Mouse (Mus musculus): ENCODE measurements around the gene Hint3. TPM values are rescaled to one million over a fixed set of nuclear protein-coding genes. Genes with fewer than 3 reads are reported as not detected.

Hint3 gene
- polyA plus RNA-seq, 1 experiment from 2014 or later, result 39.5 TPM

- Histone ChIP-seq H3K9ac (replicated peaks) (no peak overlapping the region), H3K27ac (ENCODE audit: low read depth) (no peak overlapping the region), H3K4me3 (ENCODE audit: low read depth, low read length) (no peak overlapping the region), H3K27me3 (ENCODE audit: insufficient read depth, low read length) (no peaks in the 10 kb centered on the region), H3K4me2 (ENCODE audit: low read depth, low read length) (no peak overlapping the region), H3K36me3 (replicated peaks; ENCODE audit: insufficient read depth, low read length) (no peaks in the 10 kb centered on the region), H3K9me3 (ENCODE audit: low read length) (no peaks in the 10 kb centered on the region), H3K4me1 (ENCODE audit: insufficient read depth) (peaks cover 3% of the 10 kb centered on the region; the same call in 1 of the 2 replicates)
- TF ChIP-seq EP300 (IDR thresholded peaks at IDR 0.05; ENCODE audit: low read depth), result no peak
- no peak for TF ChIP-seq CTCF (IDR thresholded peaks at IDR 0.05; ENCODE audit: low read depth)
- WGBS (ENCODE audit: insufficient replicate concordance), result 70% methylated on average over 5 of the region's 5 CpGs
- DNase-seq (no peak), ATAC-seq (no peak)
These were observed 5.0 kb downstream of the Hint3 start for GRCm38 (mm10) chr10:30624161-30625019.

DNA sequence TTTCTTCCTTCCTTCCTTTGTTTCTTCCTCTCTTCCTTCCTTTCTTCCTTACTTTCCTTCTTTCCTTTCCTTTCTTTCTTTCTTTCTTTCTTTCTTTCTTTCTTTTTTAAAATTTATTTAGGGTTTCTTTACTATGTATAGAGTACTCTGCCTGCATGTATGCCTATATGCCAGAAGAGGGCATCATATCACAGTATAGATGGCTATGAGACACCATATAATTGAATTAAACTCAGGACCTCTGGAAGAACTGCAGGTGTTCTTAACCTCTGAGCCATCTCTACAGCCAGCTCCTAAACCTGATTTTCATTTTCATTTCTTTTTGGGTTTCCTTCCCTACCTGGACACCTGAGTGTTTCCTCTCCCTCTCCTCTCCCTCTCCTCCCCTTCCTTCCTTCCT lies 6.5 kb downstream of the Hint3 start:
- Histone ChIP-seq H3K9me3 (ENCODE audit: low read length) (no peaks in the 10 kb centered on the region), H3K4me3 (ENCODE audit: low read depth, low read length) (no peak overlapping the region), H3K4me1 (ENCODE audit: insufficient read depth) (peaks cover 4% of the 10 kb centered on the region; the same call in 1 of the 2 replicates), H3K4me2 (ENCODE audit: low read depth, low read length) (no peak overlapping the region), H3K27ac (ENCODE audit: low read depth) (no peak overlapping the region), H3K36me3 (replicated peaks; ENCODE audit: insufficient read depth, low read length) (no peaks in the 10 kb centered on the region), H3K9ac (replicated peaks) (no peak overlapping the region), H3K27me3 (ENCODE audit: insufficient read depth, low read length) (no peaks in the 10 kb centered on the region)
- ATAC-seq, result no peak
- TF ChIP-seq CTCF (IDR thresholded peaks at IDR 0.05; ENCODE audit: low read depth), result peak; percentile 55
- no peak for TF ChIP-seq EP300 (IDR thresholded peaks at IDR 0.05; ENCODE audit: low read depth)
- DNase-seq, result no peak

DNA sequence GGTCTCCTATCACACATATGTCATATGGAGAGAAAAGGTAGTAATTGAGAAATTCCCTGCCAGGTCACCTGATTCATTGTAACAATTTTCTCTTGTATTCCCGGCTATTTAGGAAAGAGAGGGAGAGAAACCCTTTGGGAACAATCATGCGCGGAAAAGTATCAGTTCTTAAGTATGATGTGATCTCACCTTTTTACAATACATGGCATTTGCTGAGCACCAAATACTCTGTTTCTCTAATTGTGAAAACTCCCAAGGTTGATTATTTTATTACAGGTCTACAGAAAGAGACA lies 10.6 kb downstream of the Hint3 start:
- DNase-seq (no peak), ATAC-seq (no peak)
- Histone ChIP-seq H3K4me2 (ENCODE audit: low read depth, low read length) (peak overlapping the region; percentile 72), H3K4me3 (ENCODE audit: low read depth, low read length) (peak overlapping the region; percentile 71), H3K27ac (ENCODE audit: low read depth) (peak overlapping the region; percentile 98), H3K4me1 (ENCODE audit: insufficient read depth) (peaks cover 7% of the 10 kb centered on the region; the same call in 1 of the 2 replicates), H3K36me3 (replicated peaks; ENCODE audit: insufficient read depth, low read length) (no peaks in the 10 kb centered on the region), H3K9ac (replicated peaks) (peak overlapping the region; percentile 75), H3K9me3 (ENCODE audit: low read length) (no peaks in the 10 kb centered on the region), H3K27me3 (ENCODE audit: insufficient read depth, low read length) (no peaks in the 10 kb centered on the region)
- TF ChIP-seq CTCF (IDR thresholded peaks at IDR 0.05; ENCODE audit: low read depth), result no peak
- TF ChIP-seq EP300 (IDR thresholded peaks at IDR 0.05; ENCODE audit: low read depth), result no peak
- 50% methylated on average over 3 of the region's 3 CpGs for WGBS (ENCODE audit: insufficient replicate concordance)

- Histone ChIP-seq H3K9ac (replicated peaks) (peak overlapping the region; percentile 75), H3K27me3 (ENCODE audit: insufficient read depth, low read length) (no peaks in the 10 kb centered on the region), H3K9me3 (ENCODE audit: low read length) (no peaks in the 10 kb centered on the region), H3K27ac (ENCODE audit: low read depth) (peak overlapping the region; percentile 98), H3K36me3 (replicated peaks; ENCODE audit: insufficient read depth, low read length) (0 out of 2 replicates have a peak, but pooled peaks cover 1% of the 10 kb centered on the region), H3K4me3 (ENCODE audit: low read depth, low read length) (peak overlapping the region; percentile 71), H3K4me1 (ENCODE audit: insufficient read depth) (peaks cover 7% of the 10 kb centered on the region; the same call in 1 of the 2 replicates), H3K4me2 (ENCODE audit: low read depth, low read length) (peak overlapping the region; percentile 72)
- TF ChIP-seq EP300 (IDR thresholded peaks at IDR 0.05; ENCODE audit: low read depth), result peak; percentile 70
- TF ChIP-seq CTCF (IDR thresholded peaks at IDR 0.05; ENCODE audit: low read depth), result peak; percentile 56
- peak; percentile 98 for DNase-seq
- peak; percentile 100 for ATAC-seq
- WGBS (ENCODE audit: insufficient replicate concordance), result under 1% methylated on average over 49 of the region's 49 CpGs
These were observed 11.1 kb downstream of the Hint3 start for GRCm38 (mm10) chr10:30618091-30618917.

- no peak for TF ChIP-seq EP300 (IDR thresholded peaks at IDR 0.05; ENCODE audit: low read depth)
- TF ChIP-seq CTCF (IDR thresholded peaks at IDR 0.05; ENCODE audit: low read depth), result no peak
- 80% methylated on average over 4 of the region's 4 CpGs for WGBS (ENCODE audit: insufficient replicate concordance)
- ATAC-seq (no peak), DNase-seq (no peak)
- Histone ChIP-seq H3K4me2 (ENCODE audit: low read depth, low read length) (no peak overlapping the region), H3K27me3 (ENCODE audit: insufficient read depth, low read length) (no peaks in the 10 kb centered on the region), H3K4me1 (ENCODE audit: insufficient read depth) (0 out of 2 replicates have a peak, but pooled peaks cover 3% of the 10 kb centered on the region), H3K4me3 (ENCODE audit: low read depth, low read length) (no peak overlapping the region), H3K9ac (replicated peaks) (no peak overlapping the region), H3K36me3 (replicated peaks; ENCODE audit: insufficient read depth, low read length) (peaks cover 18% of the 10 kb centered on the region), H3K27ac (ENCODE audit: low read depth) (no peak overlapping the region), H3K9me3 (ENCODE audit: low read length) (no peaks in the 10 kb centered on the region)
These were observed 16.4 kb downstream of the Hint3 start for GRCm38 (mm10) chr10:30613039-30613438.

- H3K9me3 ChIP-seq (ENCODE audit: low read length), result no peaks in the 10 kb centered on the region
- DNase-seq, result no peak
- H3K4me2 ChIP-seq (ENCODE audit: low read depth, low read length), result no peak overlapping the region
- no peak overlapping the region for H3K4me3 ChIP-seq (ENCODE audit: low read depth, low read length)
- TF ChIP-seq EP300 (IDR thresholded peaks at IDR 0.05; ENCODE audit: low read depth), result no peak
- no peak for TF ChIP-seq CTCF (IDR thresholded peaks at IDR 0.05; ENCODE audit: low read depth)
- H3K36me3 ChIP-seq (replicated peaks; ENCODE audit: insufficient read depth, low read length), result peaks cover 18% of the 10 kb centered on the region
- H3K4me1 ChIP-seq (ENCODE audit: insufficient read depth), result no peaks in the 10 kb centered on the region
- no peak overlapping the region for H3K9ac ChIP-seq (replicated peaks)
- ATAC-seq, result no peak
- no peaks in the 10 kb centered on the region for H3K27me3 ChIP-seq (ENCODE audit: insufficient read depth, low read length)
- no peak overlapping the region for H3K27ac ChIP-seq (ENCODE audit: low read depth)
These were observed 19.8 kb downstream of the Hint3 start for GRCm38 (mm10) chr10:30609614-30610013.

All from liver, postnatal 0 days (tissue).